Mouse (Mus musculus) forebrain, postnatal 0 days (tissue): ENCODE measurements around the gene Pgam5. TPM values are rescaled to one million over a fixed set of nuclear protein-coding genes. Genes with fewer than 3 reads are reported as not detected.
A peak's percentile ranks its signal among the peaks of the same experiment; 100 is the strongest.

Experiments used
- ATAC-seq: fragments of 200-750 bp; cut with Nextera tagmentation; 2 replicates; pipeline ENCODE4 v1.8.0; 2017; ENCODE audit warnings: mild to moderate bottlenecking, moderate library complexity
- DNase-seq: peaks from one replicate; pipeline ENCODE4 v3.0.0-alpha.2; 2015
- H3K27ac ChIP-seq: fragments of 300-500 bp; sonication (generic); 2 replicates; pipeline ENCODE4 v1.5.1; 2014; ENCODE audit warnings: low read depth, mild to moderate bottlenecking, antibody characterized with exemption, low read length, moderate library complexity, mixed read lengths
- H3K27me3 ChIP-seq: fragments of 300-500 bp; sonication (generic); 2 replicates; pipeline ENCODE4 v1.6.1; 2014; ENCODE audit warnings: mild to moderate bottlenecking, low read length, mixed read lengths; ENCODE audit not compliant: insufficient read depth
- H3K36me3 ChIP-seq: fragments of 300-500 bp; sonication (generic); 2 replicates; pipeline ENCODE4 v1.6.1; 2014; ENCODE audit warnings: mild to moderate bottlenecking, moderate library complexity; ENCODE audit not compliant: insufficient read depth
- H3K4me1 ChIP-seq: fragments of 300-500 bp; sonication (generic); 2 replicates; pipeline ENCODE4 v1.6.1; 2014; ENCODE audit warnings: antibody characterized with exemption; ENCODE audit not compliant: insufficient read depth
- H3K4me2 ChIP-seq: fragments of 300-500 bp; sonication (generic); 2 replicates; pipeline ENCODE4 v1.6.1; 2014; ENCODE audit warnings: low read depth, mild to moderate bottlenecking, moderate library complexity
- H3K4me3 ChIP-seq: fragments of 300-500 bp; sonication (generic); 2 replicates; pipeline ENCODE4 v1.5.1; 2014; ENCODE audit warnings: low read depth, low read length, mixed read lengths
- H3K9ac ChIP-seq: fragments of 300-500 bp; sonication (generic); 2 replicates; pipeline ENCODE4 v1.6.1; 2014; ENCODE audit warnings: mild to moderate bottlenecking
- H3K9me3 ChIP-seq: fragments of 300-500 bp; sonication (generic); 2 replicates; pipeline ENCODE4 v1.6.1; 2016; ENCODE audit warnings: low read length
- CTCF ChIP-seq: sonication (generic); IDR thresholded peaks from 2 replicates; pipeline ENCODE4 v1.5.1; 2016; ENCODE audit warnings: antibody characterized with exemption, control low read depth, low read depth
- WGBS: fragments of 180-500 bp; shearing (Covaris S2); extraction: QIAGEN DNeasy Blood & Tissue Kit; methylation state at CpG from one replicate; pipeline ENCODE4 v1.1.7; 2014; 5-methylcytosine and 5-hydroxymethylcytosine counted together
- polyA plus RNA-seq: library from polyadenylated mRNA; unstranded; fragments of >200 nt; fragmentation: Nextera tagmentation; extraction: Ambion mirVana; gene quantifications from 2 replicates; pipeline ENCODE4 v1.2.1, GENCODE M21; 2015
- total RNA-seq: library from RNA; depleted of rRNA; stranded (reverse); fragments of >200 nt; gene quantifications from 2 replicates; pipeline ENCODE4 v1.2.3, GENCODE M21; 2014; rRNA removed

Gene Pgam5
- total RNA-seq (154 and 169 TPM in 2 replicates), polyA plus RNA-seq (117 and 120 TPM in 2 replicates)

GRCm38 (mm10) chr5:110269141-110270101 lies at the start of gene Pgam5:
Gene Pgam5, minus strand, starts transcription at chr5:110269913.
- ATAC-seq (peak; percentile 92), DNase-seq (peak; percentile 94)
- H3K9ac ChIP-seq, result peak within 1 kb of the TSS; percentile 94
- peak; percentile 86 for TF ChIP-seq CTCF
- H3K36me3 ChIP-seq, result peaks cover 29% of the 10 kb centered on the region
- no peaks in the 10 kb centered on the region for H3K27me3 ChIP-seq
- peak within 1 kb of the TSS; percentile 70 for H3K27ac ChIP-seq
- no peaks in the 10 kb centered on the region for H3K9me3 ChIP-seq
- 1% methylated on average over 62 of the region's 66 CpGs for WGBS
- peak within 1 kb of the TSS; percentile 89 for H3K4me3 ChIP-seq
- peaks cover 6% of the 10 kb centered on the region for H3K4me1 ChIP-seq
- H3K4me2 ChIP-seq, result peak within 1 kb of the TSS; percentile 81

GRCm38 (mm10) chr5:110313127-110313526 lies 43.4 kb upstream of the Pgam5 start:
- no peak for ATAC-seq
- Histone ChIP-seq H3K36me3 (peaks cover 6% of the 10 kb centered on the region; the same call in 1 of the 2 replicates), H3K9ac (no peak overlapping the region), H3K9me3 (no peaks in the 10 kb centered on the region), H3K27ac (no peak overlapping the region), H3K4me1 (no peaks in the 10 kb centered on the region), H3K4me2 (no peak overlapping the region), H3K27me3 (no peaks in the 10 kb centered on the region), H3K4me3 (no peak overlapping the region)
- WGBS, result 74% methylated on average over 3 of the region's 3 CpGs
- TF ChIP-seq CTCF, result no peak
- DNase-seq, result no peak

- WGBS, result 90% methylated on average over 7 of the region's 7 CpGs
- H3K4me1 ChIP-seq, result no peaks in the 10 kb centered on the region
- H3K9ac ChIP-seq, result no peak overlapping the region
- H3K36me3 ChIP-seq, result peaks cover 4% of the 10 kb centered on the region; the same call in 1 of the 2 replicates
- TF ChIP-seq CTCF, result no peak
- no peak overlapping the region for H3K4me2 ChIP-seq
- DNase-seq (no peak), ATAC-seq (no peak)
- no peaks in the 10 kb centered on the region for H3K9me3 ChIP-seq
- H3K4me3 ChIP-seq, result no peak overlapping the region
- H3K27me3 ChIP-seq, result no peaks in the 10 kb centered on the region
- H3K27ac ChIP-seq, result no peak overlapping the region
Observed at GRCm38 (mm10) chr5:110308861-110309260, 39.1 kb upstream of the Pgam5 start.

- H3K4me2 ChIP-seq, result no peak overlapping the region
- H3K27ac ChIP-seq, result no peak overlapping the region
- H3K9ac ChIP-seq, result no peak overlapping the region
- H3K27me3 ChIP-seq, result no peaks in the 10 kb centered on the region
- 91% methylated on average over 2 of the region's 2 CpGs for WGBS
- TF ChIP-seq CTCF, result no peak
- H3K4me1 ChIP-seq, result no peaks in the 10 kb centered on the region
- no peak for ATAC-seq
- H3K4me3 ChIP-seq, result no peak overlapping the region
- no peaks in the 10 kb centered on the region for H3K9me3 ChIP-seq
- DNase-seq, result no peak
- peaks cover 15% of the 10 kb centered on the region; the same call in 1 of the 2 replicates for H3K36me3 ChIP-seq
Observed at GRCm38 (mm10) chr5:110300591-110300990, 30.9 kb upstream of the Pgam5 start.

- TF ChIP-seq CTCF, result no peak
- H3K9ac ChIP-seq, result no peak overlapping the region
- no peaks in the 10 kb centered on the region for H3K9me3 ChIP-seq
- H3K27me3 ChIP-seq, result no peaks in the 10 kb centered on the region
- H3K36me3 ChIP-seq, result peaks cover 12% of the 10 kb centered on the region; the same call in 1 of the 2 replicates
- no peak for ATAC-seq
- H3K4me1 ChIP-seq, result no peaks in the 10 kb centered on the region
- H3K27ac ChIP-seq, result no peak overlapping the region
- no peak overlapping the region for H3K4me3 ChIP-seq
- no peak overlapping the region for H3K4me2 ChIP-seq
- no peak for DNase-seq
- WGBS, result 90% methylated on average over 1 of the region's 1 CpGs
Observed at GRCm38 (mm10) chr5:110296637-110297036, 26.9 kb upstream of the Pgam5 start.

- 0 out of 2 replicates have a peak, but pooled peaks cover 2% of the 10 kb centered on the region for H3K4me1 ChIP-seq
- H3K27ac ChIP-seq, result no peak overlapping the region
- no peak overlapping the region for H3K4me3 ChIP-seq
- no peak overlapping the region for H3K9ac ChIP-seq
- H3K9me3 ChIP-seq, result no peaks in the 10 kb centered on the region
- H3K4me2 ChIP-seq, result no peak overlapping the region
- 100% methylated on average over 1 of the region's 1 CpGs for WGBS
- no peak for TF ChIP-seq CTCF
- H3K36me3 ChIP-seq, result no peaks in the 10 kb centered on the region; the same call in 1 of the 2 replicates
- DNase-seq, result no peak
- no peak for ATAC-seq
- H3K27me3 ChIP-seq, result no peaks in the 10 kb centered on the region
Observed at GRCm38 (mm10) chr5:110291649-110292048, 21.9 kb upstream of the Pgam5 start.

GRCm38 (mm10) chr5:110287084-110287475 lies 17.4 kb upstream of the Pgam5 start:
- no peak overlapping the region for H3K9ac ChIP-seq
- H3K36me3 ChIP-seq, result no peaks in the 10 kb centered on the region
- H3K9me3 ChIP-seq, result no peaks in the 10 kb centered on the region
- H3K4me1 ChIP-seq, result 0 out of 2 replicates have a peak, but pooled peaks cover 2% of the 10 kb centered on the region
- DNase-seq (no peak), ATAC-seq (no peak)
- 0 out of 2 replicates have a peak overlapping the region, but pooled peaks have one; percentile 81 for H3K4me3 ChIP-seq
- TF ChIP-seq CTCF, result no peak
- WGBS, result 68% methylated on average over 2 of the region's 2 CpGs
- H3K27ac ChIP-seq, result no peak overlapping the region
- H3K4me2 ChIP-seq, result no peak overlapping the region; the same call in 1 of the 2 replicates
- peaks cover 8% of the 10 kb centered on the region; the same call in 1 of the 2 replicates for H3K27me3 ChIP-seq
